In genomic region chr7:97480821-97481339, GRCm38 (mm10) we compare ENCODE assay signal across 8 mouse cellular contexts. TPM values are rescaled to one million over a fixed set of nuclear protein-coding genes. Genes with fewer than 3 reads are reported as not detected.
A peak's percentile ranks its signal among the peaks of the same experiment; 100 is the strongest.
DNase-seq lines count a peak whose midpoint lies in the region; ATAC-seq and TF ChIP-seq lines count a peak whose summit lies in the region.

Gene Ints4 (plus strand): TSS chr7:97480956.

- H3K9ac ChIP-seq in embryonic facial prominence, embryonic 15.5 days = peak within 1 kb of the TSS; percentile 61
- peak within 1 kb of the TSS; percentile 77 for H3K9ac ChIP-seq in limb, embryonic 14.5 days (ENCODE audit: low read depth, low read length, severe bottlenecking)
- peak within 1 kb of the TSS; percentile 56 for H3K9ac ChIP-seq in midbrain, postnatal 0 days (replicated peaks; ENCODE audit: low read length, poor library complexity, severe bottlenecking)

- H3K27me3 ChIP-seq in embryonic facial prominence, embryonic 15.5 days = no peaks in the 10 kb centered on the region
- H3K27me3 ChIP-seq in limb, embryonic 14.5 days (ENCODE audit: control insufficient read depth, insufficient read depth, low read length) = no peaks in the 10 kb centered on the region
- no peaks in the 10 kb centered on the region for H3K27me3 ChIP-seq in midbrain, postnatal 0 days (ENCODE audit: insufficient read depth, low read length)

- H3K9me3 ChIP-seq in embryonic facial prominence, embryonic 15.5 days (replicated peaks) = no peaks in the 10 kb centered on the region
- no peaks in the 10 kb centered on the region for H3K9me3 ChIP-seq in limb, embryonic 14.5 days (ENCODE audit: control insufficient read depth, low read length)
- no peaks in the 10 kb centered on the region for H3K9me3 ChIP-seq in midbrain, postnatal 0 days (ENCODE audit: low read length)

- whole genome bisulfite sequencing in bone marrow, adult 2 months = under 1% methylated on average over 24 of the region's 24 CpGs
- 0% methylated on average over 24 of the region's 24 CpGs for WGBS in embryonic facial prominence, embryonic 15.5 days
- WGBS in limb, embryonic 14.5 days = under 1% methylated on average over 24 of the region's 24 CpGs
- 1% methylated on average over 24 of the region's 24 CpGs for WGBS in midbrain, postnatal 0 days

- peaks cover 13% of the 10 kb centered on the region for H3K36me3 ChIP-seq in embryonic facial prominence, embryonic 15.5 days
- H3K36me3 ChIP-seq in limb, embryonic 14.5 days (ENCODE audit: control insufficient read depth, insufficient read depth, low read length) = peaks cover 10% of the 10 kb centered on the region
- H3K36me3 ChIP-seq in midbrain, postnatal 0 days (ENCODE audit: insufficient read depth, low read length) = peaks cover 9% of the 10 kb centered on the region

- DNase-seq in 416B (ENCODE audit: low read depth) = peak; percentile 98
- DNase-seq in heart, adult 8-10 months (ENCODE audit: low spot score) = peak; percentile 96
- DNase-seq in kidney, adult 9 months = peak; percentile 97
- DNase-seq in limb, embryonic 14.5 days (ENCODE audit: low spot score) = peak; percentile 96
- DNase-seq in midbrain, postnatal 0 days (ENCODE audit: low spot score) = peak; percentile 97
- peak; percentile 65 to 71 for DNase-seq in spleen, postnatal 14 days (ENCODE audit: low spot score in 2 of 2)

- no peaks in the 10 kb centered on the region; the same call in 1 of the 2 replicates for H3K4me1 ChIP-seq in bone marrow, adult 2 months (ENCODE audit: control insufficient read depth, insufficient read depth, low read length)
- H3K4me1 ChIP-seq in embryonic facial prominence, embryonic 15.5 days = peaks cover 9% of the 10 kb centered on the region
- peaks cover 10% of the 10 kb centered on the region for H3K4me1 ChIP-seq in limb, embryonic 14.5 days (ENCODE audit: control insufficient read depth, insufficient read depth, low read length)
- H3K4me1 ChIP-seq in midbrain, postnatal 0 days (ENCODE audit: insufficient read depth, low read length) = no peaks in the 10 kb centered on the region

- peak within 1 kb of the TSS; percentile 73 for H3K4me3 ChIP-seq in bone marrow, adult 2 months (replicated peaks; ENCODE audit: control insufficient read depth, low read depth, low read length)
- peak within 1 kb of the TSS; percentile 80 for H3K4me3 ChIP-seq in embryonic facial prominence, embryonic 15.5 days (replicated peaks)
- H3K4me3 ChIP-seq in limb, embryonic 14.5 days (replicated peaks; ENCODE audit: low read length) = peak within 1 kb of the TSS; percentile 74
- H3K4me3 ChIP-seq in midbrain, postnatal 0 days (ENCODE audit: low read depth, low read length) = peak within 1 kb of the TSS; percentile 74

- TF ChIP-seq POLR2A in bone marrow, adult 2 months (IDR thresholded peaks at IDR 0.05; ENCODE audit: borderline replicate concordance, control insufficient read depth, low read depth, low read length) = 0 out of 2 replicates have a peak, but pooled peaks have one; percentile 25
- peak; percentile 79; the same call in 1 of the 2 replicates for TF ChIP-seq POLR2A in limb, embryonic 14.5 days (IDR thresholded peaks at IDR 0.05; ENCODE audit: borderline replicate concordance, extremely low read depth, insufficient read depth, insufficient read length)

- H3K27ac ChIP-seq in bone marrow, adult 2 months (ENCODE audit: control insufficient read depth, insufficient read depth, low read depth, low read length, poor library complexity) = peak within 1 kb of the TSS; percentile 60
- H3K27ac ChIP-seq in embryonic facial prominence, embryonic 15.5 days (replicated peaks) = peak within 1 kb of the TSS; percentile 65
- H3K27ac ChIP-seq in limb, embryonic 14.5 days (replicated peaks; ENCODE audit: low read depth, low read length) = peak within 1 kb of the TSS; percentile 67
- 0 out of 2 replicates have a peak within 1 kb of the TSS, but pooled peaks have one; percentile 55 for H3K27ac ChIP-seq in midbrain, postnatal 0 days (ENCODE audit: low read depth, low read length)

- TF ChIP-seq CTCF in bone marrow, adult 2 months (IDR thresholded peaks at IDR 0.05; ENCODE audit: control insufficient read depth, insufficient read depth, low read length) = peak; percentile 7; the same call in 1 of the 2 replicates
- TF ChIP-seq CTCF in midbrain, postnatal 0 days (IDR thresholded peaks at IDR 0.05) = peak; percentile 55

- peak; percentile 99 for ATAC-seq in embryonic facial prominence, embryonic 15.5 days (ENCODE audit: insufficient number of reproducible peaks, low FRiP score, low TSS enrichment, low read depth)
- ATAC-seq in limb, embryonic 14.5 days (ENCODE audit: low FRiP score, low read depth) = peak; percentile 99
- peak; percentile 100 for ATAC-seq in midbrain, postnatal 0 days (ENCODE audit: low FRiP score)

- peak within 1 kb of the TSS; percentile 61 for H3K4me2 ChIP-seq in embryonic facial prominence, embryonic 15.5 days (replicated peaks)
- peak within 1 kb of the TSS; percentile 88 for H3K4me2 ChIP-seq in limb, embryonic 14.5 days (replicated peaks; ENCODE audit: low read depth, low read length, severe bottlenecking)
- H3K4me2 ChIP-seq in midbrain, postnatal 0 days (ENCODE audit: low read depth, low read length, poor library complexity, severe bottlenecking) = peak within 1 kb of the TSS; percentile 75

RNA-seq across cellular contexts. Expression of gene Ints4, which starts in this region (rescaled TPM):
- polyA plus RNA-seq in bone marrow, adult 2 months (2011; ENCODE audit: insufficient read depth, insufficient read length, low replicate concordance, missing spikeins) = 14.7 and 22.4 TPM in 2 replicates
- 43.7 and 45.5 TPM in 2 replicates for polyA plus RNA-seq in embryonic facial prominence, embryonic 15.5 days (2015; fragmentation: Nextera tagmentation; extraction: Ambion mirVana)
- 10 to 100 TPM; 46.8 to 73.9 (median 67.8) TPM for total RNA-seq in heart, adult 8-10 months (2022)
- 75.8 and 102 TPM in 2 replicates for polyA plus RNA-seq in limb, embryonic 14.5 days (2012; rRNA removed)
- 50.6 and 55.7 TPM in 2 replicates for polyA plus RNA-seq in limb, embryonic 14.5 days (2014; fragmentation: Nextera tagmentation; extraction: Ambion mirVana)
- total RNA-seq in midbrain, postnatal 0 days (2014; rRNA removed) = 31.2 and 32.8 TPM in 2 replicates
- 23.0 and 23.3 TPM in 2 replicates for polyA plus RNA-seq in midbrain, postnatal 0 days (2015; fragmentation: Nextera tagmentation; extraction: Ambion mirVana)

Comparison
In these comparisons a context has a peak if more than half of its experiments do, and no peak if none do; other contexts are left out.
1. Peak in every context shown above with its lines: DNase-seq, ATAC-seq, H3K4me3 ChIP-seq and H3K27ac ChIP-seq.